Mouse (Mus musculus) neutrophil, adult 5-6 weeks (primary cell): ENCODE data around the gene Tbc1d13. TPM values are rescaled to one million over a fixed set of nuclear protein-coding genes. Genes with fewer than 3 reads are reported as not detected.
"Not testable (repeated sequence)": the region's sequence is repeated elsewhere in the genome, so short reads cannot be mapped to it uniquely, and the experiment has no call there.

Experiments used
- ATAC-seq: fragments of 151-379, 151-347 bp; 2 replicates; pipeline ENCODE4 v1.8.0; 2017; ENCODE audit warnings: mild to moderate bottlenecking, moderate TSS enrichment; ENCODE audit not compliant: insufficient number of reproducible peaks, poor library complexity, low FRiP score, severe bottlenecking; ENCODE audit errors: extremely low read depth
- total RNA-seq: library from RNA; stranded (forward); fragments of 200-1000 nt; gene quantifications from 2 replicates; pipeline ENCODE4 v1.2.3, GENCODE M21; 2017

Tbc1d13 gene
- total RNA-seq, 1 experiment from 2014 or later = 50.9 TPM

GRCm38 (mm10) chr2:30171371-30171996 is 37.9 kb downstream of the Tbc1d13 start, which contains the start of gene Endog:
Gene Endog (plus strand): TSS chr2:30171493.
- ATAC-seq = peak; percentile 83

DNA sequence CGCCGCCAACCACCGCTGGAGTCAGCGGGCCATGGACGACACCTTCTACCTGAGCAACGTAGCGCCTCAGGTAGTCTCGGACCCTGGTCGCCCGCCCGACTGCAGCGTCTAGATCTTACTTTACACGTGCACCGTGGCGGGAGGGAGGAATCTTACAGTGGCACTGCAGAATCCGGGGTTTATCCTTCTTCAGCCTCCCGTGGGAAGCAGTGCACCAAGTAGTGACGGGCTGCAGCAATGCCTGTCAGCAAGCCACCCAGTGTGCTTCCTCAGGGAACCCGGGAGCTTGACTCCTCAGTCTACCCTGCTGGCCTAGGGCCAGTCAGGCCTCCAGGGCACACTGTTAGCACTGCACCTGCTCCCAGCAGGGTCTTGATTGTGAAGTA is 38.4 kb downstream of the Tbc1d13 start:
- no peak for ATAC-seq

DNA sequence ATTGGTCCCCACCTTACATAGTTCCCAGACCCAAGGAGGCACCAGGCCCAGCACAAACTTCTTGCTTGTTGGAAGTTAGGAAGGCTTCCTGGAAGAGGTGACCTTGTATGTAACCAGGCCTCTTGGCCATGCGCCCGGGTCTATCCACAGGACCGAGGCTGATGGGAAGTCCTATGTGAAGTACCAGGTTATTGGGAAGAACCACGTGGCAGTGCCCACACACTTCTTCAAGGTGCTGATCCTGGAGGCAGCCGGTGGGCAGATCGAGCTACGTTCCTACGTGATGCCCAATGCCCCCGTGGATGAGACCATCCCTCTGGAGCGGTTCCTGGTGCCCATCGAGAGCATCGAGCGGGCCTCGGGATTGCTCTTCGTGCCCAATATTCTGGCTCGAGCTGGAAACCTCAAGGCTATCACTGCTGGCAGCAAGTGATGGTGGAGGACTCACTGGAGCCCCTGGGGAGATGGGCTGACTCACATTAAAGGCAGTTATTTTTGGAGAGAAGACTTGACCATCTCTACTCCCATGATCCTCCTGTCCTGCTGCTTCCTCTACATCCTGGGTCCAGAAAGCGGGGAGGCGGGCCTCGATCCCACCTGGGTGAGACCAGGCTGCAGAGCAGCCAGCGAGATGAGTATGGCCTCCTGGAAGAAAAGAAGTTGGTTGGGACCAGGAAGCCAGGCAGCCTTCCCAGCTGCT is 40.1 kb downstream of the Tbc1d13 start:
- no peak for ATAC-seq

- ATAC-seq = no peak
Measured at GRCm38 (mm10) chr2:30175897-30176296, 42.4 kb downstream of the Tbc1d13 start.

GRCm38 (mm10) chr2:30176561-30176960 is 43.0 kb downstream of the Tbc1d13 start:
- no peak for ATAC-seq

DNA sequence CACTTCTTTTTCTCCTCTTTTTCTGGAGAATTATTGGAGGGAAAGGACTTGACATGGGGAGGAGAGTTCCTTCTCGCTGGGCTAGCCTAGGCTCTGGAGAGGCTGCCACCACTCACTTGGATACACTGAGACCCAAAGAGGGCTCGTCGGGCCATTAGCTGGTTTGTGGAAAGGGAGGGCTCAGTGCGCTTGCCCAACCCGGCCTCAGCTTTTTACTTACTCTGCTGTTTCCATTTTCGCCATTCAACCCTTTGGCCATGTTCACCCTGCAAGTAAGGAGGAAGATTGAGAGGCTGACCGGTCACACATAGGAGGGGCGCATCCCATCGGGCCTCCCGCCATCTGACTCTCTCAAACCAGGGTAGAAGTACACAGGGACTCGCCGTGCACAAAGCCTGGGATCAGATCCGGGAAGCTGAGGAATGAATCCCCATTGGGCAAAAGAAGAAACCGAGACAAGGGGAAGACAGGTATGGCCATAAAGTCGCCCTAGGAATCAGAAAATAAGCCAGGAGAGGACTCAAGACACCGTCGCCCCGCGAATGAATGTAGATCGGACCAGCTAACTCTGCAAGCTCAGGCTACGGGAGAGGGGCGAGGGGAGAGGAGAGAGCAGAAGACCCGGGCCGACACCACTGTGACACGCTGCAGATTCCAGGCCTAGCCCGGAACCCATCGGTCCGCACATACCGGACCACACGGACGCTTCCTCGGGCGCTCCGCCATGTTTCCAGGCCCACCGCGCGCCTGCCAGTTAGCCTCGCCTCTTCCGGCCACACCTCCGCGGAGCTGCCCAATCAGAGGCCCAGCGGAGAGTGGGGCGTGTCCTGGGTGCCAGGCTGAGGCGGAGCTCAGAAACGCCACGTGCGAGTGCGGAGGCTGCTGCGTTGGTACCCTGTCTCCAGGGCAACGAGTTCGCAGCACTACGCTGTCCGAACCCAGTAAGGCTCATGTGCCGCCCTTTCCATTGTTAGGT is 44.4 kb downstream of the Tbc1d13 start, which contains the start of gene Spout1:
Spout1 (minus strand) TSS at position 760 of the 976 bp plus-strand sequence.
- peak; percentile 97 for ATAC-seq

GRCm38 (mm10) chr2:30178711-30179110 is 45.2 kb downstream of the Tbc1d13 start:
- ATAC-seq = not testable (repeated sequence)

DNA sequence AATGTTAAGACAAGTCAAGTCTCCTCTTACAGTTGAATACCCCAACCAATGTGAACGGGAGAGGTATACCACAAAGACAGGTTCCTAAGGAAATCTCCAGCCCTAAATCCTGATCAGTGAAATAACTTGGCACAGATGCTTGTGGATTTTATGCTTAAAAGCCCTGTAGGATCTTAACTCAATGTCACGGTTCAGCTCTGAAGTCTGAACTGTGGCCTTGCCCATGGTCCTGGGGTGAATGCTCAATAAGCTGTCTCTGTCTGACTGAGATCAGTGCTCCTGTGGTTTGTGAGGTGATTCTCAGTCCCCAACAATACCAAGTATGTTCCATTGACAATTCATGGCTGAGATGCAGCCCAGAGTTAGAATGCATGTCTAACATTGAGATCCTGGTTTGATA is 48.9 kb downstream of the Tbc1d13 start:
- no peak for ATAC-seq

DNA sequence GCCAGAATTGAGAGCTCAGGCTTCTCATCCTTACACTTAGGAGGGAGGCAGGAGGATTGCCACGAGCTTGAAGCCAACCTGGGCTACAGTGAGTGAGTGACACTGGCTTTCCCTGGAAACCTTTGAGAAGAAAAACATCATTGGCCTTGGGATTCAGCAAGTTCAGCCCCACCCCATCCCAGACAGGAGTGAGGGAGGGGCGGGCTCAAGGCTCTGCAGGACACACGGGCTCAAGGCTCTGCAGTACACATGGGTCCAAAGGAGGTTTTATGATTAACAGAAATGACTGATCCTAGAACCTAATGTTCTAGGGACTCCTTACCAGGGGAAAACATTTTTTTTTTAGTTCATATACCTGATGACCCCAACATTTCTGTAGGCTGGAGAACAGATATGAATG is 50.2 kb downstream of the Tbc1d13 start:
- ATAC-seq = no peak

DNA sequence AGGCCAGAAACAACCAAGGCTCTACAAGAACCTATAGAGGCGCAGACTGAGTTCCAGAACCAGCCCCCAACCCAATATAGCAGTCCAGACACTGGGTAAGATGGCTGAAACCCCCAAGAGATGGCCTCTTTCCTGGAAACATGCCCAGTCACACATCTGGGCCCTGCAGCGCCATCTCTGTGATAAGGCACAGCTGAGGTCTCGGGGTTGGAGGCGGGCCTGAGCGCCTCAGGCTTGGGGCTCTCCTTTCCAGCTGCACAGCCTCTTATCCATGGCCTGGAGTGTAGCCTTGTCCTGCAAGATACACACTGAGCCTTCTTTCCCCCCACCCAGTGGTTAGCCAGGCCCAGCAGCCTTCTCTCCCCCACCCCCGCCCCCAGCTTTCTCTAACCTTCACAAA is 51.7 kb downstream of the Tbc1d13 start:
- ATAC-seq = no peak

- ATAC-seq = no peak
Measured at GRCm38 (mm10) chr2:30185681-30186080, 52.1 kb downstream of the Tbc1d13 start.

DNA sequence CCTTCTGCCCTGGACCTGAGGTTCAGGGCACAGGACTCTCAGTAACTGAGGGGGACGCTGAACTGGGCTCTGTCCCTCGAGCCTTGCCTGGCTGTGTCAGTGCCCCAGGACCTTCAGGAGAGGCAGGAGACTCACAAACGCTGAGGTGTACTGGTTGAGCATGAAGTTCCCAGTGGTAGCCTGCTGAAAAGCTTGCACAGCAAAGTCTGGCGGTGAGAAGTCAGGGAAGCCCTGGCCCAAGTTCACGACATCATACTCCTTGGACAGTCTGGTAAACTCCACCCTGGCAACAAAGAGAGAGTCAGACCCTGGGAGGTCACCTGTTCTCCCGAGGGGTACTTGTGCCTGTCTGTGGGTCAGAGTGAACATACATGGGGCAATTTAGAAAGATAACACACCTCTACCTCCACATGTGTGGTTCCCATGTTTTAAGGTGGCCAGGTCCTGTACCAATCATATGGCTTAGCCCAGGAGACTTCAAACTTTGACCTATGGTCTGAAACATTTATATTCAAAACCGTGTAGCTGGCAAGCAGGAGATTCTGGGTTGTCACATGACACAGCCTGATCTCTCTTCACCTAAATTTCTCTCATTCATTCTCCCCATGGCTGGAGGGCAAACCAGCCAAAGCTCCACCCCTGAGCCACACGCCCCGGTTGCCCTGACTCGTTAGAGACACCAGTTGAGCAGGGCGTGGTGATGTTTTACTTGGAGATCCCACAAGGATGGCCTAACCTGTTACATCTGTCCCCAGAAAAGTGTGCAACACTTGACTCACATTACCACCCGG is 58.4 kb downstream of the Tbc1d13 start:
- no peak for ATAC-seq

GRCm38 (mm10) chr2:30194656-30195055 is 61.1 kb downstream of the Tbc1d13 start:
- ATAC-seq = no peak

- ATAC-seq = no peak
Measured at GRCm38 (mm10) chr2:30198021-30198420, 64.5 kb downstream of the Tbc1d13 start.

GRCm38 (mm10) chr2:30199984-30200383 is 66.4 kb downstream of the Tbc1d13 start:
- no peak for ATAC-seq

- no peak for ATAC-seq
Measured at GRCm38 (mm10) chr2:30200388-30200925, 66.9 kb downstream of the Tbc1d13 start.
